Mouse (Mus musculus) CH12.LX (cell line): ENCODE data around the gene Tbx21.

Experiments used
- CTCF ChIP-seq, 2 experiments: IDR thresholded peaks in 1 of 2; conservative IDR thresholded peaks in 1 of 2; 2 replicates each; pipeline ENCODE4 v1.5.1; 2011 to 2012; ENCODE audit warnings: low read depth in 2 of 2, low read length in 2 of 2, improper control_type of control experiment in 1 of 2, inconsistent platforms in 1 of 2, mild to moderate bottlenecking in 1 of 2, moderate library complexity in 1 of 2
- E2F4 ChIP-seq: IDR thresholded peaks from 2 replicates; pipeline ENCODE4 v1.6.1; 2011; ENCODE audit warnings: low read depth, low read length, improper control_type of control experiment; ENCODE audit not compliant: insufficient replicate concordance
- EP300 ChIP-seq: IDR thresholded peaks from 2 replicates; pipeline ENCODE4 v1.6.1; 2011; ENCODE audit warnings: low read length, improper control_type of control experiment
- HCFC1 ChIP-seq: IDR thresholded peaks from 2 replicates; pipeline ENCODE4 v1.6.1; 2012; ENCODE audit warnings: low read depth, mild to moderate bottlenecking, inconsistent platforms, low read length, improper control_type of control experiment
- POLR2A ChIP-seq: IDR thresholded peaks from 2 replicates; pipeline ENCODE4 v1.6.1; 2011; ENCODE audit warnings: low read depth, mild to moderate bottlenecking, improper control_type of control experiment, low read length
- POLR2AphosphoS2 ChIP-seq: IDR thresholded peaks from 2 replicates; pipeline ENCODE4 v1.6.1; 2011; ENCODE audit warnings: low read depth, low read length, improper control_type of control experiment
- SIN3A ChIP-seq: IDR thresholded peaks from 2 replicates; pipeline ENCODE4 v1.6.1; 2012; ENCODE audit warnings: low read length, improper control_type of control experiment, inconsistent platforms
- ZNF384 ChIP-seq: IDR thresholded peaks from 2 replicates; pipeline ENCODE4 v1.6.1; 2012; ENCODE audit warnings: low read depth, low read length, improper control_type of control experiment, inconsistent platforms

- peak in 1 of 2 experiments; percentile 70; a peak in 2 of 4 replicates for TF ChIP-seq CTCF (conservative IDR thresholded peaks at IDR 0.05 in 1 of 2, IDR thresholded peaks at IDR 0.05 in 1 of 2; ENCODE audit: low read depth in 2 of 2, low read length in 2 of 2)
- 0 out of 2 replicates have a peak, but pooled peaks have one; percentile 73 for TF ChIP-seq POLR2AphosphoS2
- TF ChIP-seq POLR2A, result no peak
- no peak for TF ChIP-seq SIN3A
- no peak for TF ChIP-seq E2F4
- TF ChIP-seq ZNF384, result no peak
- TF ChIP-seq HCFC1, result no peak
- no peak for TF ChIP-seq EP300
Observed at GRCm38 (mm10) chr11:97152662-97153287, 37.6 kb upstream of the Tbx21 start.
